Mouse (Mus musculus) intestine, embryonic 15.5 days (tissue): ENCODE measurements around the gene Rbm34. TPM values are rescaled to one million over a fixed set of nuclear protein-coding genes. Genes with fewer than 3 reads are reported as not detected.

Source experiments
- ATAC-seq: fragments of 200-750 bp; cut with Nextera tagmentation; 2 replicates; pipeline ENCODE4 v1.8.0; 2017; ENCODE audit warnings: moderate TSS enrichment, moderate library complexity
- H3K27ac ChIP-seq: fragments of 300-500 bp; sonication (generic); 2 replicates; pipeline ENCODE4 v1.5.1; 2015; ENCODE audit warnings: mild to moderate bottlenecking, inconsistent platforms
- H3K27me3 ChIP-seq: fragments of 300-500 bp; sonication (generic); replicated peaks from 2 replicates; pipeline ENCODE4 v1.6.1; 2015; ENCODE audit warnings: inconsistent platforms
- H3K36me3 ChIP-seq: fragments of 300-500 bp; sonication (generic); 2 replicates; pipeline ENCODE4 v1.6.1; 2015; ENCODE audit warnings: inconsistent platforms
- H3K4me1 ChIP-seq: fragments of 300-500 bp; sonication (generic); replicated peaks from 2 replicates; pipeline ENCODE4 v1.6.1; 2015; ENCODE audit warnings: inconsistent platforms
- H3K4me2 ChIP-seq: fragments of 300-500 bp; sonication (generic); replicated peaks from 2 replicates; pipeline ENCODE4 v1.6.1; 2015; ENCODE audit warnings: mild to moderate bottlenecking, inconsistent platforms
- H3K4me3 ChIP-seq: fragments of 300-500 bp; sonication (generic); replicated peaks from 2 replicates; pipeline ENCODE4 v1.5.1; 2015; ENCODE audit warnings: inconsistent platforms
- H3K9ac ChIP-seq: fragments of 300-500 bp; sonication (generic); 2 replicates; pipeline ENCODE4 v1.6.1; 2015; ENCODE audit warnings: inconsistent platforms
- H3K9me3 ChIP-seq: fragments of 300-500 bp; sonication (generic); 2 replicates; pipeline ENCODE4 v1.6.1; 2016; ENCODE audit warnings: inconsistent platforms
- WGBS: fragments of 180-500 bp; shearing (Covaris S2); methylation state at CpG from one replicate; pipeline ENCODE4 v1.1.7; 2015; 5-methylcytosine and 5-hydroxymethylcytosine counted together
- polyA plus RNA-seq: library from polyadenylated mRNA; unstranded; fragments of >200 nt; fragmentation: Nextera tagmentation; extraction: Ambion mirVana; gene quantifications from 2 replicates; pipeline ENCODE4 v1.2.1, GENCODE M21; 2015

Gene Rbm34
- polyA plus RNA-seq, 1 experiment from 2014 or later = 30.0 TPM

DNA sequence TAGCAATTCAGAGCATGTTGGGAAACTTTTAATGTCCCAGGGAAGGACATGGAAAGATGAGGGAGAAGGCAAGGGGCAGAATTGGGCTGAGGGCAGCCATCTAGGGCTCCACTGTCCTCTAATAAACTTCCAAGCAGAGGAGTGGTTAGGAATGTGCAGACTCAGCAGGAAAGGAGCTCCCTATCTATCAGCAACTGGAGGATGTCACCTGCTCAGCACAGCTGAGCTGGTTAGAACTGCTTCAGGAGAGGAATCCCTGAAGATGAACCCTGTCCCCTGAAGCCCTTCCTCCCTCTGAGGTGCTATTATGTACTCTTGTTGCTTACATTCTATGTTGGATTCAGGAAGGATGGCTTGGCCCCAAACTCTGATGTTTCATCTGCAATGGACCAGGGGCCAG is 42.8 kb downstream of the Rbm34 start:
- no peak overlapping the region for H3K27ac ChIP-seq
- peaks cover 14% of the 10 kb centered on the region for H3K36me3 ChIP-seq
- H3K27me3 ChIP-seq = no peaks in the 10 kb centered on the region
- no peaks in the 10 kb centered on the region for H3K9me3 ChIP-seq
- H3K9ac ChIP-seq = no peak overlapping the region
- no peak overlapping the region for H3K4me2 ChIP-seq
- H3K4me3 ChIP-seq = no peak overlapping the region
- peaks cover 9% of the 10 kb centered on the region; the same call in 1 of the 2 replicates for H3K4me1 ChIP-seq
- ATAC-seq = no peak

DNA sequence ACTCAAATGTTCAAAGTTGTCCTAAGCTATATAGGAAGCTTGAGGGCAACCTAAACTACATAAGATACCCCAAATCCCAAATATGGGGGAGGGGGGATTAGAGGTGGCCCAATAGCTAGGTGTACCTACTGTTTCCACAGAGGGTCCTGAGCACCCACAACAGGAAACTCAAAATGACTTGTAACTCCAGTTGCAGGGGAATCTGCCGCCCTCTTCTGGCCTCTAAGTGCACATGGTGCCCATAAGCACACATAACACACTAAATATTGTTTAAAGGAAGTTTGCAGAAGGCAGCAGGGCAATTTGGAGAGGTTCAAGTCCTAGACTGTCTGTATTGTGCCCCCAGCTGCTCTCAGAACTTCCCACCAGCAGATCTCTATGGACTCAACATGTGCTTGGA is 43.8 kb downstream of the Rbm34 start:
- Histone ChIP-seq H3K27ac (no peak overlapping the region), H3K9me3 (no peaks in the 10 kb centered on the region), H3K9ac (no peak overlapping the region), H3K4me3 (no peak overlapping the region), H3K27me3 (no peaks in the 10 kb centered on the region), H3K4me2 (no peak overlapping the region), H3K4me1 (peaks cover 9% of the 10 kb centered on the region; the same call in 1 of the 2 replicates), H3K36me3 (peaks cover 7% of the 10 kb centered on the region; the same call in 1 of the 2 replicates)
- 39% methylated on average over 1 of the region's 1 CpGs for WGBS
- ATAC-seq = no peak

DNA sequence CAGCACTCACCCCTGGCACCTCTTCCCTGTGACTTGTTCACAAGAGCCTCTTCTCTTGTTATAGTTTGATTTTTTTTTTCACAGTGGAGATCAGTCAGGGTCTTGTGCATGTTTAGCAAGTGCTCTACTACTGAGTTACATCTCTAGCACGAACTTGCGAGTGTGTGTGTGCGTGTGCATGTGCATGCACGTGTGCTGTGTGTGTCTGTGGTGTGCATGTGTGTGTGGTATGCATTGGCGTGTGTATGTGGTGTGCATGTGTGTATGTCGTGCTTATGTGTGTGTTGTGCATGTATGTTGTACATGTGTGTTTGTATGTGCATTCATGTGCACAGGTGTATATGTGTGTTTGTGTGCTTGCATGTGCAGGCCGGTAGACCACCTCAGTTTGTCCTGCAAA is 47.9 kb downstream of the Rbm34 start:
- ATAC-seq = no peak
- Histone ChIP-seq H3K27ac (peak overlapping the region; percentile 46; the same call in 1 of the 2 replicates), H3K4me3 (no peak overlapping the region), H3K4me1 (peaks cover 14% of the 10 kb centered on the region), H3K4me2 (no peak overlapping the region), H3K9me3 (no peaks in the 10 kb centered on the region), H3K9ac (no peak overlapping the region), H3K36me3 (0 out of 2 replicates have a peak, but pooled peaks cover 1% of the 10 kb centered on the region), H3K27me3 (no peaks in the 10 kb centered on the region)
- WGBS = 92% methylated on average over 7 of the region's 7 CpGs

DNA sequence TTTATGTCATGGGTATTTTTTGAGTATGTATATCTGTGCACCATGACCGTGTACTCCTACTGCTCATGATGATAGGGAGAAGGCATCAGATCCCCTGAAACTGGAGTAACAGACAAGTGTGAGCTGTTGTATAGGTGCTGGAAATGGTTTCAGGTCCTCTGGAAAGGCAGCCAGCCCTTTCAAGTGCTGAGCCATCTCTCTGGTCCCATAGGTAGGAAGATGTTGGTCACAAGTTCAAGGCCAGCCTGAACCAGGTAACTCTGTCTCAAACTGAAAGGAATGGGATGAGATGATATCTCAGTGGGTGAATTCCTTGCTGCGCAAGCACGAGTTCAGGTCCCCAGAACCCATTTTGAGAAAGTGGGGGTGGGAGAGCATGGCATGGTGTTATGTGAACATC is 49.4 kb downstream of the Rbm34 start:
- H3K4me1 ChIP-seq = peaks cover 14% of the 10 kb centered on the region
- no peaks in the 10 kb centered on the region for H3K27me3 ChIP-seq
- no peak overlapping the region for H3K4me2 ChIP-seq
- no peaks in the 10 kb centered on the region for H3K36me3 ChIP-seq
- WGBS = 85% methylated on average over 3 of the region's 3 CpGs
- no peak for ATAC-seq
- H3K9me3 ChIP-seq = no peaks in the 10 kb centered on the region
- H3K9ac ChIP-seq = no peak overlapping the region
- no peak overlapping the region for H3K27ac ChIP-seq
- no peak overlapping the region for H3K4me3 ChIP-seq

DNA sequence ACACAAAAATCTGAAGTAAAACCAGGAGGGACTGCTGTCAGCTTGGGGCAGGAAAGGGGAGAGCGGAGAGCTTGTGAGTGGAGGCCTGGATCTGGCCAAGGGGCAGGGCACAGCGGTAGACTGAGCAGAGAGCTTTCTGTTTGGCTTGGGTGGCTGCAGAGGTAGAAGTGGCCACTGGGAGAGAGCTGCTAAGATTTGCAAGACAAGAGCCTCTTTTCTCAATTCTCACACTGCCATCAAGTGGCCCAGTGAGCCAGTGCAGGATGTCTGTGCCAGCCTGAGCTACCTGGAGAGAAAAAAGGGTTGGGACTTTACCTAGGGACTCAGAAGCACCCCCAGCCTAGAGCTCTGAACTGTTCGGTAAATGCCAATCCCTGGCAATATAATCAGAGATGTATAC is 50.0 kb downstream of the Rbm34 start:
- Histone ChIP-seq H3K27ac (0 out of 2 replicates have a peak overlapping the region, but pooled peaks have one; percentile 18), H3K4me3 (no peak overlapping the region), H3K4me1 (peaks cover 14% of the 10 kb centered on the region), H3K27me3 (no peaks in the 10 kb centered on the region), H3K9me3 (no peaks in the 10 kb centered on the region), H3K4me2 (no peak overlapping the region), H3K9ac (no peak overlapping the region), H3K36me3 (no peaks in the 10 kb centered on the region)
- peak; percentile 67 for ATAC-seq
- 17% methylated on average over 3 of the region's 3 CpGs for WGBS

DNA sequence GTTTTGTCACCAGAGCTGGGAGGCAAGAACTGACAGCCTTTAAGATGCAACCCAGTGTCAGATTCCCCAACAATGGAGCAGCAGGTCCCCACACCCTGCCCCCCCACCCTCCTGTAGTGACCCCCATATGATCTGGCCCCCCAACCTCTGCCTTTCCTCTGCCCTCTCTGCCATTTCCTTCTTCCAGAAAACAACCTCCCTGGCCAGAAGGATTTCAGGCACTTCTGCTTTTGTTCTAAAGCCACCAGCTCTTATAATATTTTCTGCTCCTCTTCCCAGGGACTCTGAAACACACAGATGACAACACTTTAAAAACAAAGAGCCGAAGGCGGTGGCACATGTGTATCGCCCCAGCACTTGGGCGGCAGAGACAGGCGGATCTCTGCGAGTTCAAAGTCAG is 50.5 kb downstream of the Rbm34 start:
- 0 out of 2 replicates have a peak overlapping the region, but pooled peaks have one; percentile 18 for H3K27ac ChIP-seq
- H3K36me3 ChIP-seq = no peaks in the 10 kb centered on the region
- H3K9me3 ChIP-seq = no peaks in the 10 kb centered on the region
- H3K27me3 ChIP-seq = no peaks in the 10 kb centered on the region
- no peak overlapping the region for H3K9ac ChIP-seq
- H3K4me1 ChIP-seq = peaks cover 14% of the 10 kb centered on the region
- H3K4me3 ChIP-seq = no peak overlapping the region
- no peak overlapping the region for H3K4me2 ChIP-seq
- WGBS = 74% methylated on average over 6 of the region's 6 CpGs
- ATAC-seq = no peak

DNA sequence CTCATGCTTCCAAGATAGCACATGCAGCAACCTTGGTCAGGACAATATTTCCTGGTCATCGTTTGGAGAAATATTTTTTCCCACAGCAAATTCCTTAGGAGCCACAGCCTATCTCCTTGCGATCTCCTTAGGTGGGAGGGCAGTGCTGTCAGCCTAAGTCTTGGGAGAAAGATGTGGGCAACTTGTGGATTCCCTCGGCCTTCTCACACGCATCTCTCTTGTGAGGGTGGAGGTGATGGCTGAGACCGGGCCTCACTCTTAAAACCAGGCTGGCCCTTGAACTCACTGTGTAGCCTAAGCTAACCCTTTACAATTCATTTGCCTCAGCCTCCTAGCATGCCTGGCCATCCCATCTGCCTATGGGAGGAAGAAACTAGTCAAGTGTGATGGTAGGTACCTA is 51.2 kb downstream of the Rbm34 start:
- H3K9ac ChIP-seq = no peak overlapping the region
- no peak overlapping the region for H3K4me2 ChIP-seq
- no peaks in the 10 kb centered on the region for H3K36me3 ChIP-seq
- H3K27me3 ChIP-seq = no peaks in the 10 kb centered on the region
- no peak overlapping the region for H3K27ac ChIP-seq
- H3K4me1 ChIP-seq = peaks cover 14% of the 10 kb centered on the region
- no peaks in the 10 kb centered on the region for H3K9me3 ChIP-seq
- no peak for ATAC-seq
- 75% methylated on average over 5 of the region's 5 CpGs for WGBS
- H3K4me3 ChIP-seq = no peak overlapping the region

DNA sequence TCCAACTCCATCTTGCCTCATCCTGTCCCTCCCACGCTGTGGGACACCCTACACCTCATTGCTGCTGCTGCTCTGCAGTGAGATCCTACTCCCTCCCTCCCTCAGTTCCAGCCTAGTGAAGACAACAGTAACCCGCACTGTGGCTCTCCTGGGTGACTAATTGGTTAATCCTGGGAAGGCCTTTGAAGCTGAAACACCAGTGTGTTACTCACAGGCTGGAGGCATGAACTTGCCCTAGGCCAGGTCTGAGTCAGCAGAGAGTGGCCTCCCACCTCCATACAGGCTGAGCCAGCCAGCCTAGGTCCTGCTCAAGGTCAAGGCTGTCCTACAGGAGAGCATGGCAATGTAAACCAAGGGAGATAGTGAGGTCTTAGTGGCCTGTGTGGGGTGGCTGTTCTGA is 51.6 kb downstream of the Rbm34 start:
- H3K27ac ChIP-seq = 0 out of 2 replicates have a peak overlapping the region, but pooled peaks have one; percentile 0
- WGBS = 65% methylated on average over 2 of the region's 2 CpGs
- no peak overlapping the region for H3K4me3 ChIP-seq
- no peak overlapping the region for H3K4me2 ChIP-seq
- peak; percentile 30 for ATAC-seq
- no peaks in the 10 kb centered on the region for H3K27me3 ChIP-seq
- peaks cover 11% of the 10 kb centered on the region for H3K4me1 ChIP-seq
- no peaks in the 10 kb centered on the region for H3K36me3 ChIP-seq
- H3K9ac ChIP-seq = no peak overlapping the region
- no peaks in the 10 kb centered on the region for H3K9me3 ChIP-seq

DNA sequence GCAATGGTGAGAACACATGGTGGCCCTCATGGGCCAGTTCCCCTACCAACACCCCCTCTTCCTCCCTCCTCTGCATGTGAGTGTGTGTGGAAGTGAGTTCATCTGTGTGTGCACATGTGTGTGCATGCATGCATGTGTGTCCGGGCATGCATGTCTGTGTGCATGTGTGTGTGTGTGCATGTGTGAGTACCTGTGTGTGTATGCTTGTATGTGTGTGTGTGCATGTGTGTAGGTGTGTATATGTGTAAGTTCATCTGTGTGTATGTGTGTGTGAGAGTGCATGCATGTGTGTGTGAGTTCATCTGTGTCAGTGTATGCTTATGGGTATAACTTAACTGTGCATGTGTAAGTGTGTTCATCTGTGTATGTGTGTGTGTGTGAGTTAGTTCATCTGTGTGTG is 52.5 kb downstream of the Rbm34 start:
- no peak overlapping the region for H3K4me2 ChIP-seq

DNA sequence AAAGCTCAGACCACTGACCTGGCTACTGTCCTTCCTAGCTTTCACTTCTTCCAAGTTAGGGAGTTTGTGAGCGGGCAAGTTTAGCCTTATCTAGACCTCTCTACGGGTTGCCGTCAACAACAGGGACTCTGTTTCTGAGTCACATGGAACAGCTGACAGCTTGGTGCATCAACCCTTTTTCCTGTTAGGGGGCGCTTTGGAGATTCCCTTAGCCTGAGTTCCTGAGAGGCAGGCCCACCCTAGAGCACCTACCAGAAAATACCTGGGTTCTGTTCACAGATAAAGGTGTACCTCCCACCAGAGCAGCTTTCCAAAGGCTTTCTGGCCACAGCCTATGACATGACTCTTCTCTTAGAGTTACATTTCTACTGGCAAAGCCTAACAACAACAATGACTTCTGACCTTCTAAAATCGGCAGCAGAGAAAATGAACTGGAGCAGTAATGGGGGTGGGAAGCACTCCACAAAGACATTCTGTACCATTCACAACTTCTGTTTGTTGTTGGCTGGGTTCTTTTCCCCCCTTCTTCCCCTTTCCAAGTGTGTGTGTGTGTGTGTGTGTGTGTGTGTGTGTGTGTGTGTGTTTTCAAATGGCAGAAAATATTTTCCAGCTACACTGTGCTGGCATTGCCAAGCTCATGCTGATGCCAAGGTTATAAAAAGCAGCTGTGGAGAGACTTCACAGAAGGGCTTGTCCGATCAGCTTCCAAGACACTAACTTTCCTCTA is 53.5 kb downstream of the Rbm34 start:
- no peaks in the 10 kb centered on the region for H3K27me3 ChIP-seq
- peaks cover 14% of the 10 kb centered on the region for H3K4me1 ChIP-seq
- ATAC-seq = no peak
- 46% methylated on average over 6 of the region's 6 CpGs for WGBS
- H3K36me3 ChIP-seq = no peaks in the 10 kb centered on the region
- no peak overlapping the region for H3K27ac ChIP-seq
- H3K9ac ChIP-seq = no peak overlapping the region
- H3K9me3 ChIP-seq = no peaks in the 10 kb centered on the region
- H3K4me2 ChIP-seq = no peak overlapping the region
- no peak overlapping the region for H3K4me3 ChIP-seq

More for the DNA sequence above, 52.5 kb downstream of the Rbm34 start:
- no peaks in the 10 kb centered on the region for H3K27me3 ChIP-seq
- WGBS = 100% methylated on average over 1 of the region's 1 CpGs
- H3K9me3 ChIP-seq = no peaks in the 10 kb centered on the region
- no peak overlapping the region for H3K4me3 ChIP-seq
- H3K36me3 ChIP-seq = no peaks in the 10 kb centered on the region
- no peak for ATAC-seq
- peaks cover 14% of the 10 kb centered on the region for H3K4me1 ChIP-seq
- no peak overlapping the region for H3K27ac ChIP-seq
- H3K9ac ChIP-seq = no peak overlapping the region

DNA sequence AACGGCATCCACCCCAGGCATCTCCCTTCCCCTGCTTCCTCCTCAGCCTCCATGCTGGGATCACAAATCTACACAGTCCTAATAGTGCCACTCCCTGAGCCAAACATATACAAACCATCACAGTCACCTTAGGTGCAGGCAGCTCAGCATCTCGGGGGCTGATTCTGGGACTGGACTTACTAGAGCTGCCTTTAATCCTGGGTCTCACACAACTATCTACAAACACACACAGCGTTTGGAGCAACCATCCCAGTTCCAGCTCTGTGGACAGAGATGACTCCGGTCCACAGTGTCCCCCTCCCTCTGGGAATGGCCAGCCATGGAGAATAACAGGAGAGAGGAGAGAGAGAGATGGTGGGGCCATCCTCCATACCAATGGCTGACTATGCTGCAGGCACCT is 54.3 kb downstream of the Rbm34 start:
- Histone ChIP-seq H3K27ac (no peak overlapping the region), H3K9ac (no peak overlapping the region), H3K27me3 (no peaks in the 10 kb centered on the region), H3K4me2 (no peak overlapping the region), H3K4me1 (peaks cover 14% of the 10 kb centered on the region), H3K4me3 (no peak overlapping the region), H3K36me3 (no peaks in the 10 kb centered on the region), H3K9me3 (no peaks in the 10 kb centered on the region)
- WGBS = 78% methylated on average over 4 of the region's 4 CpGs
- no peak for ATAC-seq

DNA sequence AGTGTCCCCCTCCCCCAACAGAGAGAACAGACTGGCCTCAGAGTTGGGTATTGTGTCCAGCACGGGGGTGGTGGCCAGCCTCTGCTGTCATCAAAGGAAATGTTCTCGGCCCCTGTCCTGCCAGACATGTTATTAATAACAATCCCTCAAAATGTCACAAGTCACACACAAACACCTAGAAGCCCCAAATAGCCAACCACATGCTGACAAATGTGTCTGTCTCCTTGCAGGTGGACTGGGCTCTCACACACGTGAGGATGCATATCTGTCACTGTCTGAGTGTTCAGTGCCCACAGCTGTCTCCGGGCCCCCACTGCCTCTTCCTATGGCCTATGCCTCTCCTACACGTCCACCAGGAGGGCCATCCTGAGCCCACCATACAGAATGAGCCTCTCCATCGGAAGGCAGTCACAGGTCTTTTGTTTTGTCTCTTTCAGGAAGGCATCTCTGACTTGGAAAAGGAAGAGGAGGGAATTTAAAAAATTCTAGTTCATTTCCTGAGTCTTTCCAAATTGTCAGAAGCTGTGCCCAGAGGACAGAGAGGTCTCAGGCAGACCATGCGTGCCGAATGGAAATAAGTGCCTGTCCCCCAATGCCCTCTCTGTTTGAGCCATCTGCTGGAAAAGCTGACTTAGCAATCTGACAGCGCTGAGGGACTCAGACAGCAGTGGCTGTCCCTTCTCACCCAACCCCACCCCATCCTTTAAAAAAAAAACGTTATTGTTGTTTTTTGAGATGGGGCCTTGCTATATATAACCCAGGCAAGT is 56.1 kb downstream of the Rbm34 start:
- no peaks in the 10 kb centered on the region for H3K9me3 ChIP-seq
- peaks cover 14% of the 10 kb centered on the region for H3K4me1 ChIP-seq
- H3K9ac ChIP-seq = no peak overlapping the region
- no peak overlapping the region for H3K4me2 ChIP-seq
- H3K27me3 ChIP-seq = no peaks in the 10 kb centered on the region
- no peak overlapping the region for H3K4me3 ChIP-seq
- H3K36me3 ChIP-seq = no peaks in the 10 kb centered on the region
- H3K27ac ChIP-seq = no peak overlapping the region
- no peak for ATAC-seq
- 48% methylated on average over 10 of the region's 10 CpGs for WGBS
